Mouse (Mus musculus): ENCODE results near the gene Aldoc. TPM values are rescaled to one million over a fixed set of nuclear protein-coding genes. Genes with fewer than 3 reads are reported as not detected.
A peak's percentile ranks its signal among the peaks of the same experiment; 100 is the strongest.

The Aldoc gene
- polyA plus RNA-seq, 1 experiment from 2014 or later = 350 TPM

DNA sequence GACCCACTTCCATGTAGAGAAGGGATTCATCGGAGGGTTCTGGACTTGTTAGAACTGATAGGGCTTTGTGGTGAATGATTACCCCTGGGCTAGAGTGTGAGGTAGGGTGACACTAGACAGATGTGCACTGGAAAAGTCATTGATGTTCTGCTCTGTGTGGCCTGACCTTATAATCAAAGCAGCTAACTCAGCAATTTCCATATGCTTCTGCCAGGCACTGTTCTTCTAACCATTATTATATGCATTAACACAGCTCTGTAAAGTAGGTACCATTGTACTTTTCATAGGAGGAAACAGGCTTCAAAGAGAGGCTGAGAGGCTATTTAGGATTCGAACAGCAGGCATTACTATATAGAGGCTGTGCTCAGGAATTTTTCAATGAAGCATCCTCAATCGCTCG is 4.4 kb downstream of the Aldoc start:
- H3K27ac ChIP-seq (ENCODE audit: low read depth, low read length) = no peak overlapping the region
- ATAC-seq (ENCODE audit: low read depth) = no peak
- 92% methylated on average over 4 of the region's 4 CpGs for WGBS
- H3K4me2 ChIP-seq (ENCODE audit: low read depth, low read length) = no peak overlapping the region
- H3K36me3 ChIP-seq (ENCODE audit: control insufficient read depth, insufficient read depth, low read length) = no peaks in the 10 kb centered on the region
- no peak overlapping the region for H3K9ac ChIP-seq (replicated peaks; ENCODE audit: low read depth, low read length)
- H3K27me3 ChIP-seq (ENCODE audit: control insufficient read depth, insufficient read depth, low read length) = no peaks in the 10 kb centered on the region
- H3K9me3 ChIP-seq (ENCODE audit: control insufficient read depth, low read length) = no peaks in the 10 kb centered on the region
- no peak overlapping the region for H3K4me3 ChIP-seq (ENCODE audit: low read depth, low read length)
- H3K4me1 ChIP-seq (ENCODE audit: control insufficient read depth, insufficient read depth, low read length) = peaks cover 18% of the 10 kb centered on the region

DNA sequence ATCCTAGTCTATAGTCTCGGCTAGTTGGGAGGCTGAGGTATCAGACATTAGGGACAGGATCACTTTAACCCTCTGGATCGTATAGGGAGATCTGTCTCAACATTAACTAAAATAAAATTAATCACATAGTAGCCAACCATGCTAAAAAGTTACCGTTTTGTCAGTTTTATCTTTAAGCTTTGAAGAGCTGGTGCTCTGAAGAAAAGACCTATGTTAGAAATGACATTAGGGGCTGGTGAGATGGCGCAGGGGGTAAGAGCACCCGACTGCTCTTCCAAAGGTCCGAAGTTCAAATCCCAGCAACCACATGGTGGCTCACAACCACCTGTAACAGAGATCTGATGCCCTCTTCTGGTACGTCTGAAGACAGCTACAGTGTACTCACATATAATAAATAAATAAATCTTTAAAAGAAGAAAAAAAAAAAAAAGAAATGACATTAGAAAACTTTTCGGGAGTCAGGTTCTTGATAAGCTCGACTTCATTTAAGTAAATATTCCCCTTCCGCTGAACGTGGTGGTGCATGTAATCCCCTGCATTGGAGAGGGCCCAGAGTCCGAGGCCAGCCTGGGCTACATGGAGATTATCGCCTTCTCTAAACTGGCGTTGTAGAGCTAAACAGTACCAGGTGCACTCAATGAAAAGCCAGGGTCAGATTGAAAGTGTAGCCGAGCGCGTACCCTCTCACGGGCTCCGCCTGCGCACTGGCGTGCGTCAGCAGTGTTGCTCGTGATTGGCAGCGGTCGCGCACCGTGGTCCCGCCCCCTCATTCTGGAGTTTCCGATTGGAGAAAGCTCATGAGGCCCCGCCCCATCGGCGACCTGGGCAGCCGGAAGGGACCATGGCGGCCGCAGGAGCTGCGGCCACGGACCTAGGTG is 5.1 kb downstream of the Aldoc start, which contains the start of gene Pigs:
Pigs (plus strand) TSS at position 782 of the 878 bp plus-strand sequence.
- Histone ChIP-seq H3K27ac (ENCODE audit: low read depth, low read length) (no peak within 1 kb of the TSS), H3K4me2 (ENCODE audit: low read depth, low read length) (peak within 1 kb of the TSS; percentile 93), H3K4me1 (ENCODE audit: control insufficient read depth, insufficient read depth, low read length) (peaks cover 14% of the 10 kb centered on the region), H3K9ac (replicated peaks; ENCODE audit: low read depth, low read length) (peak within 1 kb of the TSS; percentile 77), H3K36me3 (ENCODE audit: control insufficient read depth, insufficient read depth, low read length) (no peaks in the 10 kb centered on the region), H3K9me3 (ENCODE audit: control insufficient read depth, low read length) (no peaks in the 10 kb centered on the region), H3K4me3 (ENCODE audit: low read depth, low read length) (peak within 1 kb of the TSS; percentile 88), H3K27me3 (ENCODE audit: control insufficient read depth, insufficient read depth, low read length) (no peaks in the 10 kb centered on the region)
- WGBS = 15% methylated on average over 33 of the region's 37 CpGs
- ATAC-seq (ENCODE audit: low read depth) = peak; percentile 95

DNA sequence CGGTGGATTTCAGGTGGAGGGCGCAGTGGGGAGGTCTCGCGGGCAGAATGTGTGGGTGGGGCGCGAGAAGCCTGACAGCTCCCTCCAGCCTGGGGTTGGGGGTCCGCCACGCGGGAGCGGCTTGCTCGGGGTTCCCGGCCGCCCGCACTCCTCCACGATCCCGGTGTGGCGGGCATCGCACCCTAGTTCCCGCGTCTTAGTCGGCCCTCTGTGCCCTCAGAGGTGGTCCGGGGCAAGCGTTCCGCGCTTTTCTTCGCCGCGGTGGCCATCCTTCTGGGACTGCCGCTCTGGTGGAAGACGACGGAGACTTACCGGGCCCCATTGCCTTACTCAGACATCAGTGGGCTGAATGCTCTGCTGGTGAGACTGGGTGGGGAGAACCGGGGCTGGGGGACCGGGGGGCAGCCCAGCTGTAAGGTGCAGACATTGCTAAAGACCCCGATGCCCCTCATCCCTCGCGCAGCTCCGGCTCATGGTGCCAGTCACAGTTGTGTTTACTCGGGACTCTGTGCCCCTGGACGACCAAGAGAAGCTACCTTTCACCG is 5.8 kb downstream of the Aldoc start:
- peaks cover 10% of the 10 kb centered on the region for H3K4me1 ChIP-seq (ENCODE audit: control insufficient read depth, insufficient read depth, low read length)
- peak; percentile 75 for ATAC-seq (ENCODE audit: low read depth)
- H3K27ac ChIP-seq (ENCODE audit: low read depth, low read length) = no peak overlapping the region
- H3K4me3 ChIP-seq (ENCODE audit: low read depth, low read length) = peak overlapping the region; percentile 88
- H3K27me3 ChIP-seq (ENCODE audit: control insufficient read depth, insufficient read depth, low read length) = no peaks in the 10 kb centered on the region
- H3K4me2 ChIP-seq (ENCODE audit: low read depth, low read length) = peak overlapping the region; percentile 93
- H3K9ac ChIP-seq (replicated peaks; ENCODE audit: low read depth, low read length) = peak overlapping the region; percentile 77
- H3K9me3 ChIP-seq (ENCODE audit: control insufficient read depth, low read length) = no peaks in the 10 kb centered on the region
- WGBS = 1% methylated on average over 40 of the region's 41 CpGs
- no peaks in the 10 kb centered on the region for H3K36me3 ChIP-seq (ENCODE audit: control insufficient read depth, insufficient read depth, low read length)

GRCm38 (mm10) chr11:78332676-78333075 is 9.9 kb downstream of the Aldoc start:
- Histone ChIP-seq H3K9me3 (ENCODE audit: control insufficient read depth, low read length) (no peaks in the 10 kb centered on the region), H3K27ac (ENCODE audit: low read depth, low read length) (no peak overlapping the region), H3K4me1 (ENCODE audit: control insufficient read depth, insufficient read depth, low read length) (peaks cover 10% of the 10 kb centered on the region), H3K4me3 (ENCODE audit: low read depth, low read length) (no peak overlapping the region), H3K9ac (replicated peaks; ENCODE audit: low read depth, low read length) (no peak overlapping the region), H3K4me2 (ENCODE audit: low read depth, low read length) (no peak overlapping the region), H3K27me3 (ENCODE audit: control insufficient read depth, insufficient read depth, low read length) (no peaks in the 10 kb centered on the region), H3K36me3 (ENCODE audit: control insufficient read depth, insufficient read depth, low read length) (0 out of 2 replicates have a peak, but pooled peaks cover 11% of the 10 kb centered on the region)
- 97% methylated on average over 12 of the region's 12 CpGs for WGBS
- ATAC-seq (ENCODE audit: low read depth) = no peak

GRCm38 (mm10) chr11:78333992-78334391 is 11.2 kb downstream of the Aldoc start:
- ATAC-seq (ENCODE audit: low read depth) = no peak
- H3K4me3 ChIP-seq (ENCODE audit: low read depth, low read length) = no peak overlapping the region
- no peak overlapping the region for H3K27ac ChIP-seq (ENCODE audit: low read depth, low read length)
- H3K4me1 ChIP-seq (ENCODE audit: control insufficient read depth, insufficient read depth, low read length) = peaks cover 7% of the 10 kb centered on the region
- no peaks in the 10 kb centered on the region for H3K9me3 ChIP-seq (ENCODE audit: control insufficient read depth, low read length)
- no peak overlapping the region for H3K9ac ChIP-seq (replicated peaks; ENCODE audit: low read depth, low read length)
- no peaks in the 10 kb centered on the region for H3K27me3 ChIP-seq (ENCODE audit: control insufficient read depth, insufficient read depth, low read length)
- peaks cover 15% of the 10 kb centered on the region for H3K36me3 ChIP-seq (ENCODE audit: control insufficient read depth, insufficient read depth, low read length)
- 94% methylated on average over 5 of the region's 5 CpGs for WGBS
- no peak overlapping the region for H3K4me2 ChIP-seq (ENCODE audit: low read depth, low read length)

GRCm38 (mm10) chr11:78337040-78337439 is 14.3 kb downstream of the Aldoc start:
- peaks cover 27% of the 10 kb centered on the region for H3K36me3 ChIP-seq (ENCODE audit: control insufficient read depth, insufficient read depth, low read length)
- no peak overlapping the region for H3K27ac ChIP-seq (ENCODE audit: low read depth, low read length)
- ATAC-seq (ENCODE audit: low read depth) = no peak
- no peaks in the 10 kb centered on the region for H3K4me1 ChIP-seq (ENCODE audit: control insufficient read depth, insufficient read depth, low read length)
- WGBS = 95% methylated on average over 8 of the region's 8 CpGs
- no peak overlapping the region for H3K4me3 ChIP-seq (ENCODE audit: low read depth, low read length)
- no peak overlapping the region for H3K9ac ChIP-seq (replicated peaks; ENCODE audit: low read depth, low read length)
- no peaks in the 10 kb centered on the region for H3K27me3 ChIP-seq (ENCODE audit: control insufficient read depth, insufficient read depth, low read length)
- H3K4me2 ChIP-seq (ENCODE audit: low read depth, low read length) = no peak overlapping the region
- no peaks in the 10 kb centered on the region for H3K9me3 ChIP-seq (ENCODE audit: control insufficient read depth, low read length)

DNA sequence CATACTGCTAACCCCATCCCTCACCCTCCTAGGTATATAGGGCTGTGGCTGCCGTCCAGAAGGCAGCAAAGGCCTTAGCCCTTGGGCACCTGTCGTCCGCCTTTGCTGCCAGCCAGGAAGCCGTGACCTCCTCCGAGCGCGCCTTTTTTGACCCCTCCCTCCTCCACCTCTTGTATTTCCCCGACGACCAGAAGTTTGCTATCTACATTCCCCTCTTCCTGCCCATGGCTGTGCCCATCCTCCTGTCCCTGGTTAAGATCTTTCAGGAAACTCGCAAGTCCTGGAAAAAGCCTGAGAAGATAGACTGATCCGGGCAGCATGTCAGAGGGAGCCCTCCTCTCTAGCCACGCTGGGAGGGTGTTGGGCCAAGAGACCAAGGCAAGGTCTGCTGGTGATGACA is 18.9 kb downstream of the Aldoc start:
- H3K27ac ChIP-seq (ENCODE audit: low read depth, low read length) = no peak overlapping the region
- no peaks in the 10 kb centered on the region for H3K27me3 ChIP-seq (ENCODE audit: control insufficient read depth, insufficient read depth, low read length)
- H3K4me3 ChIP-seq (ENCODE audit: low read depth, low read length) = no peak overlapping the region
- H3K9me3 ChIP-seq (ENCODE audit: control insufficient read depth, low read length) = no peaks in the 10 kb centered on the region
- WGBS = 91% methylated on average over 12 of the region's 12 CpGs
- H3K9ac ChIP-seq (replicated peaks; ENCODE audit: low read depth, low read length) = no peak overlapping the region
- H3K4me2 ChIP-seq (ENCODE audit: low read depth, low read length) = no peak overlapping the region
- peaks cover 22% of the 10 kb centered on the region for H3K36me3 ChIP-seq (ENCODE audit: control insufficient read depth, insufficient read depth, low read length)
- no peak for ATAC-seq (ENCODE audit: low read depth)
- H3K4me1 ChIP-seq (ENCODE audit: control insufficient read depth, insufficient read depth, low read length) = peaks cover 12% of the 10 kb centered on the region

DNA sequence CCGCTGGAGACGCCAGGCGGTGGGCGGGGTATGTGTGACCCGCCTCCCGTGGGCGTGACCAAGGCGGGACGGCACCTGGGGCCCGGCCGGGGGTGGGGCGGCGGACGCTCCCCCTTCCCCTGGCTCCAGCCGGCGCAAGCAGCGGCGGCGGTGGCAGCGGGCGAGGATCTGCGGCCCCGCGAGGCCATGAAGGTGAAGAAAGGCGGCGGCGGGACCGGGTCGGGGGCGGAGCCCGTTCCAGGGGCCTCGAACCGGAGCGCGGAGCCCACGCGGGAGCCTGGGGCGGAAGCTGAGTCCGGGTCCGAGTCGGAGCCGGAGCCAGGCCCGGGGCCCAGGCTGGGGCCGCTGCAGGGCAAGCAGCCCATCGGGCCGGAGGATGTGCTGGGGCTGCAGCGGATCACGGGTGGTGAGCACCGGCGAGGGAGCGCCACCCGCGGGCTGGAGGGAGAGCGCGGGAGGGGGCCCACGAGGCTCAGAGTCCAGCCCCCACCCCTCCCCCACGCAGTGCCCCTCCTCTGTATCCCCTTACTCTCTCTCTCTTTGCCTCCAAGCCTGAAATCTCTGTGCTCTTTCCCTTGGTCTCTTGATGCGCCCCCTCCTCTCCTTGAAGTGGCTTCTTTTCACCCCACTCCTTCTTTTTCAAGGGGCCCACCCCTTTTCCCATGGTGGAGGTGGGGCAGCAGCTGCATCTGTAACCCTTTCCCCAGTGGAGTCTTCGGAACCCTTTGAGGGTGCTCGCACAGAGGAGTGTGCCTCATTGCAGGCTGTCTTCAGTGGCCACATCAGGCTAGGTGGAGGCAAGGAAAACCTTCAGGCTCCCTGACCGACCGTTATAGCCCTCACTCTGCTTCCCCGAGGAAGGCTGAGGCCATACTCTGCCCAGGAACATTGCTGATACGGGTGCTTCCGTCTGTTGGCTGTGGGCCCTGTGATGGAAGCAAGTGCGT is 20.9 kb downstream of the Aldoc start, which contains the start of gene Unc119:
Unc119 (plus strand) TSS at position 102 of the 947 bp plus-strand sequence.
- H3K36me3 ChIP-seq (ENCODE audit: control insufficient read depth, insufficient read depth, low read length) = peaks cover 22% of the 10 kb centered on the region
- H3K4me3 ChIP-seq (ENCODE audit: low read depth, low read length) = peak within 1 kb of the TSS; percentile 84
- peaks cover 12% of the 10 kb centered on the region for H3K4me1 ChIP-seq (ENCODE audit: control insufficient read depth, insufficient read depth, low read length)
- peak within 1 kb of the TSS; percentile 94 for H3K9ac ChIP-seq (replicated peaks; ENCODE audit: low read depth, low read length)
- no peaks in the 10 kb centered on the region for H3K9me3 ChIP-seq (ENCODE audit: control insufficient read depth, low read length)
- 1% methylated on average over 53 of the region's 66 CpGs for WGBS
- no peaks in the 10 kb centered on the region for H3K27me3 ChIP-seq (ENCODE audit: control insufficient read depth, insufficient read depth, low read length)
- peak within 1 kb of the TSS; percentile 70 for H3K4me2 ChIP-seq (ENCODE audit: low read depth, low read length)
- peak; percentile 79 for ATAC-seq (ENCODE audit: low read depth)
- H3K27ac ChIP-seq (ENCODE audit: low read depth, low read length) = peak within 1 kb of the TSS; percentile 84

Measured in neural tube, embryonic 14.5 days (tissue).